Mouse (Mus musculus): Measurements from ENCODE around the gene Tspan11. TPM values are rescaled to one million over a fixed set of nuclear protein-coding genes. Genes with fewer than 3 reads are reported as not detected.

Gene Tspan11
- polyA plus RNA-seq (2017; shearing (Covaris generic)), result 0.54 TPM

DNA sequence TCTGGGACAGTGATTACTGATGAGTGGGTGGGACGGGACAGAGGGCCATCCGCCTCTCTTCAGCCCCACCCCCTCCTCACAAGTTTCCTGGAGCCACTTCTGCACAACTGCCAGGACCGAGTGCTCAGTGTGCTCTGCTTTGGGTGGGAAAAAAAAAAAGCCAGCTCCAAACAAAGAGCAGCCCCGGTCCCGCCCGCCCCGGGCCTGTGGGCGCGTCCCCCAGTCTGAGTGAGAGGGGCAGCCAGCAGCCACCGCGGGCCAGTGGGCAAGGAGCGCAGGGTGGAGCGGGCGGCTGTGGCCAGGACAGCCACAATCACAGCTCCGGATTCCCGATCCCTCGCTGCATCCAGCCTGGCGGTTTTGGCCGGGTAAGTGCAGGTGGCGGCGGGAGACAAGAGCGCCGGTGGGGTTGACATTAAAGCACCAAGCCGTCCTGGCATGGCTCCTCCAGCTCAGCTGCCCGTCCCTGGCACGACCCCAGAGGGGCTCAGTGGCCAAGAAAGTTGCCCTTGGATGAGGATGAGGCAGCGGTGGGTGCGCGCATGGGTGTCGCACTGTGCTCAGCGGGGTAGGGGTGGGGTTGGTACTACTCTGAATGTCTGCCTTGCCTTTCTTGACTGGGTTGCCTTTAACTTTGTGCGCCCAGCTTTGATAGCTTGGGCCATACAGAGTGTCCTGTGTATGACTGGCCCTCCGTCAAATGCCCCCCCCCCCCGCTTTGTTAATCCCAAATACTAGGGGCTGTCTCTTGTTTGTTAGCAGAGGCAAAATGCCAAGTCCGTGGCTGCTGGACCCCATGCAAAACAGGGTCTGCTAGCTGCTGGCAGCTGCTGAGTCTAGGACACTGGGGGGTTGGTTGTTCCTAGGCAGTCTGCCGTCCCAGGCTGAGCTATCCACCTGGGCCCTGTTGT is at the start of gene Tspan11:
Tspan11 (plus strand) TSS at position 79 of the 911 bp plus-strand sequence.

Other genes starting within 250 kb of the Tspan11 start
- gene Prmt8, start 118.1 kb upstream of the Tspan11 start, polyA plus RNA-seq (2017; shearing (Covaris generic)), result not detected

Measured in effector memory CD4-positive, alpha-beta T cell, adult 7 months (primary cell).